Mouse (Mus musculus): ENCODE results near the gene Rrm2.

GRCm38 (mm10) chr12:24750521-24750920 lies 42.5 kb downstream of the Rrm2 start:
- TF ChIP-seq EP300 (IDR thresholded peaks at IDR 0.05; ENCODE audit: low read depth) (no peak), CTCF (IDR thresholded peaks at IDR 0.05; ENCODE audit: low read depth) (no peak)

Measured in heart, postnatal 0 days (tissue).